Mouse (Mus musculus): ENCODE results near the gene Htr1a. TPM values are rescaled to one million over a fixed set of nuclear protein-coding genes. Genes with fewer than 3 reads are reported as not detected.

Gene Htr1a
- not detected for polyA plus RNA-seq (2017; shearing (Covaris generic))

DNA sequence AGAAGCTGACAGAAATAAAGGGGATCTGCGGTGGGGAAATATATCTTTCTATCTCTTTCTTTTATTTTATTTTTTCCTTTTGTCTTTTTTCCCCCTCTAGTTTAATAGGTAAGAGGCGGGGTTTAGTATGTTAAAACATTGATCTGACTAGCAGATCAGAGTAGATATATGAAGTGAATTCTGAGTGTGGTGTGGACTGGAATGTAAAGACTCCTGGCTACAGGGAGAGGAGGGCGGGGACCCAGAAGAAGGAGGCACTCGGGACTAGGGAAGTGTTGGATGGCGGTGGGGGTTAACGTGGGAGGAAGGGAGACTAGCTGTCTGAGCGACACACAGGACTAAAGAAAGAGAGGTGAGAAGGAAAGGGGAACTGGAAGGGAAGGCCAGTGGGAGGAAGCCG, at the start of gene Htr1a:
Htr1a (plus strand) TSS at position 301 of the 400 bp plus-strand sequence.
- ATAC-seq, result no peak

DNA sequence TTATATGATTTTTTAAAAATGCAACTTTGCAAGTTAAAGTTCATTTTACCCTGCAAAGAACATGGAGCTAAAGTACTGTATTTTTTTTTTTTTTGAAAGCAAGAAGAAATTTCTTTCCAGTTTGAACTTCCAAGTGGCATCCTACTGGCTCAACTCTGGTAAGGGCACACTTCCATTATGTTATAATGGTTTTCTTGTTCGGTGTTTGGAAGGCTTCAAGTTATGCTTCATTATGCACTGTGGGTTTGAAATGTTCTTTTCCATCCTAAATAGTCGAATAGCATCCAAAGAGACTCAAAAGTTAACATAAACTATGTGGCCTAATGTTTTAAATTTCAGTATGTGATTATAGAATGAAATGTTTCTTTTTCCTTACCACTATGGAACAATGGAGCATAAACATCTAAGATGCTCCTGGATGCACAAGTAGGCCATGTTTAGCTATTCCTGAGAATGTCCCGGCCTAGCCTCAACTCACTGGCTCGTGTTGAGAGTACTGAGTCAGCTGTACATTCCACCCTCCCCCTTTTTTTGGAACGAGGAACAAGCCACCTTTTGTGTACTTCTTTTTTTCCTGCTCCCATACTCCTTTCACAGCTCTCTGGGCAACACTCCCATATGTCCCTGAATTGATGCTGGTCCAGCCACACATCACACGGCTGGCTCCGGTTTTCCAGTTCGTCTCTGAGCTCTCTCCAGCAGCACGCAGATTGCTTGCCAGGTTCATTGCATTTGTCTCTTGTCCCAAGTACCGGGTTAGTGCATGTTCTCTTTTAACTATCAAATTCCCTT, 31.7 kb upstream of the Htr1a start:
- no peak for ATAC-seq

DNA sequence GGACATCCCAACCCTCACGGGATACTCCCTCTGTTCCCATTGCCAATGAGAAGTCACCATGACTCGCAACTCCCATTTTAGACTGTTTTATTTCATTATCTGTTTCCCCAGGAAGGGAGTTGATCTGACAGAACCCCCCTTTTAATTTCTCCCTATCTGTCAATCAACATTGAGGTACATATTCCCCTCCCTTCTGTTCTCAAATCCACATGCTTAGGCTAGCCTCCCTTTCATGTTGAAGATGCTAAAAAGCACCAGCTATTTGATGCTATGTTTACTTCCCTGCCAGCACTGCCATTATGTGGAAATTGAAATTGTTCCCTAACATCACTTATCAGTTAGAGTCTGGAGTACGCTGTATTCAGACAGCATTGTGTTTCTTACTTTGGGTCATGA, 31.1 kb upstream of the Htr1a start:
- ATAC-seq, result no peak

DNA sequence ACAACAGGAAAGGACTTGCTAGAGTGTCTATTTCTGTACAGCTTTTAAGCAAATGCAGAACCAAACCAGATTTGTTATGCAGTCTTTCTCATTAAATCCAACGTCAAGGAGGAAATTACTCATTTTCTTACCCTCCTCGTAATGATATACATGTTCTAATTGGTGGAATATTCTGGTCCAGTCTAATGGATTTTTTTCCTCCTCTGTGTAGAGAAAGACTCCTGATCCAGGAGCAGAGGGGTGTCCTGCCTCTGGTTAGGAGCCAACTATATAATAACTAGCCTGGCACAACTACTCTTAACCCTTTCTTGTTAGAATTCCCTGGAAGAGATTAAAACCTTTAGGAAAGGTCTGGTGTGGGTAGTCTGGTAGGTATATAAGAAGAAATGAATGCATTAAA, 10.3 kb upstream of the Htr1a start:
- ATAC-seq, result no peak

DNA sequence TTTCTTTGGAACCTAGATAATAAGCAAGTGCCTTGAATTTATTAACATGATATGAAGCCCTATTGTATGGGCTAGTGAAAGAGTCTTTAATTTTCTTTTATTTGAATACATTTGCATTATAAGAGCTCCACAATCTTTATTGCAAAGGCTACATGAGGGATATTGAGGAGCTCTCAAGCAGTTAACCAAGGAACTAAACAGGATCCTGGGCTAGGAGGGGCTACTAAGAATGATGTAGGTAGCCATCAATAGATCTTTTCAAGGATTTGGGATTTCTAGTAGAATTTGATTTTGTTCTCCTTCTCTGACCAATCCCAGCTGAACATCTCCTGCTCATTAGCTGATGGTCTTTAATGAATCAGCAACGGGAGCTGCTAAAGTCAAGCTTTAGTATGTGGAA, 9.8 kb upstream of the Htr1a start:
- ATAC-seq, result no peak

DNA sequence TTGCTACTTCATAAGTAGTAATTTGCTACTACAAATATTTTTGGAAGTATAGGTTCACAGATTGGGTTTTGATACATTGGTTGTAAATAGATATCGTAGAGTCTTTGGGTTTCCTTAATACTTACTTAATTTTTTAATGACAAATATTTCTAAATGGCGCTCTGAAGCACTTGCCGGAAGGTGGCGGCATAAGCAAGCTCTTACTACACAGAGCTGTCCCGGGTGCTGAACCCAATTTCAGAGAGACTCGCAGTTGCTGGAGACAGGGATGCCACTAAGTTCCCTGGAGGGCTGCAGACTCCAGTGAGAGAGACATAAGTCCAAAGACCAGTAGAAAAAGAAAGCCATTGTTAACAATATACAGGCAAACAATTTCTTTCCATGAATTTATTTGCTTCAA, 863 bp upstream of the Htr1a start:
- ATAC-seq, result no peak

DNA sequence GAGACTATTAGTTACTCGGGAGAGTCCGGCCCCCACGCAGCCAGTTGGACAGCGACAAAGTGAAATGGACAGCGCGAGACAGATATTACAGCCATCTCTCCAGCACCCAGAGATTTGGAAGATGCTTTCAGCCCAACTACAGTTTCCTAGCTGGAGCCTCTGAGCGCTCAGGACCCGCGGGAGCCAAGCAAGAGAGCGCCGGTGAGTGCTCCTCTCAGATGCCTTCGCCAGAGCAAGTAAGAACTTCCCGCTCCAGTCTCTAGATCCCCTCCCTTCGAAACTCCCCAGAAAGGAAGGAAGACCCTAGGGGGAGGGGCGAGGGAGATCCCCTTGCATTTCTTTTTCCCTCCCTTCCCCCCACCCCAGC, 415 bp downstream of the Htr1a start:
- no peak for ATAC-seq

DNA sequence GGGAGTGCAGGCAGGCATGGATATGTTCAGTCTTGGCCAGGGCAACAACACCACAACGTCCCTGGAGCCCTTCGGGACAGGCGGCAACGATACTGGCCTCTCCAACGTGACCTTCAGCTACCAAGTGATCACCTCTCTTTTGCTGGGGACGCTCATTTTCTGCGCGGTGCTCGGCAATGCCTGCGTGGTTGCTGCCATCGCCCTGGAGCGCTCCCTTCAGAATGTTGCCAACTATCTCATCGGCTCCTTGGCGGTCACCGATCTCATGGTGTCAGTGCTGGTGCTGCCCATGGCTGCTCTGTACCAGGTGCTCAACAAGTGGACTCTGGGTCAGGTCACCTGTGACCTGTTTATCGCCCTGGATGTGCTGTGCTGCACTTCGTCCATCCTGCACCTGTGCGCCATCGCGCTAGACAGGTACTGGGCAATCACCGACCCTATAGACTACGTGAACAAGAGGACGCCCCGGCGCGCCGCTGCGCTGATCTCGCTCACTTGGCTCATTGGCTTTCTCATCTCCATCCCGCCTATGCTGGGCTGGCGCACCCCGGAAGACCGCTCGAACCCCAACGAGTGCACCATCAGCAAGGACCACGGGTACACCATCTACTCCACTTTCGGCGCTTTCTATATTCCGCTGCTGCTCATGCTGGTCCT, 927 bp downstream of the Htr1a start:
- ATAC-seq, result no peak

DNA sequence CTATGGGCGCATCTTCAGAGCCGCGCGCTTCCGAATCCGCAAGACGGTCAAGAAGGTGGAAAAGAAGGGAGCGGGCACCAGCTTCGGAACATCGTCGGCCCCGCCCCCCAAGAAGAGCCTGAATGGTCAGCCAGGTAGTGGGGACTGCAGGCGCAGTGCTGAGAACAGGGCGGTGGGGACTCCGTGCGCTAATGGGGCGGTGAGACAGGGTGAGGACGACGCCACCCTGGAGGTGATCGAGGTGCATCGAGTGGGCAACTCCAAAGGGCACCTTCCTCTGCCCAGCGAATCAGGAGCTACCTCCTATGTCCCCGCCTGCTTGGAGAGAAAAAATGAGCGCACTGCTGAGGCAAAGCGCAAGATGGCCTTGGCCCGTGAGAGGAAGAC, 1.4 kb downstream of the Htr1a start:
- no peak for ATAC-seq

DNA sequence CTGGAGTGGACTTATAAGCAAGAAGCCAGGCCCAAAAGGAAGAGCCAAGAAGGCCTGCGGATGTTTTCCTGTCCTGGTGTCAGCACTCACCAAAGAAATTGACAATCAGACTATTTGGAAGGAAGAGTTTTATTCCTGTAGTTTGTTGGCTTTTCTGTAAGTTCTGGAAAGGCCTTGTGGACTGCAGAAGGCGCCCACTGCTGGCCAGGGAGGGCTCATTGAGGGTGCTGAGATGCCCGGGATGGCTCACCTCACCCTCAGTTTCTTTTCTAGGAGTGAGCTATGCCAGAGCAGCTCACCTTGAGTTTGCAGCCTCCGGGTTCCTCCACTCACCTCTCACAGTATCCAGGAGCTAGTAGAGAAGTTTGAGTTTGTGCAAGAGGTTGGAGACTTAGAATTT, 2.8 kb downstream of the Htr1a start:
- ATAC-seq, result no peak

DNA sequence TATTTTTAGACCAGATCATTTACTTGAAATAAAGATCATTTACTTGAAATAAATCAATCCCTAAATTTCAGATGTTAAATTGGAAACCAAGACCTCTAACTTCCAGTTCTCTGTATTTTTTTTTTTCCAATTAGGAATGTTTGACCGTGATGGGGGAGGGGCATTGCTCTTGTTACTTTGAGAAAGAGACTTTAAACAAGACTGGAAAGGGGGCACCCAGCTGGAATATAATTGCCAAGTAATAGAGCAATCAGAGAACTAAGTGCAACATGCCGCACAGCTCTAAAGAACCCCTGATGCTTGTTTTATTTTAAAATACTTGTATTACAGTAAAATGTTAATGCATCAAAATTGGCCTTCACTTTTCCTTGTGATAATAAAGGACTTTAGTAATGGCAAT, 4.3 kb downstream of the Htr1a start:
- ATAC-seq, result no peak

DNA sequence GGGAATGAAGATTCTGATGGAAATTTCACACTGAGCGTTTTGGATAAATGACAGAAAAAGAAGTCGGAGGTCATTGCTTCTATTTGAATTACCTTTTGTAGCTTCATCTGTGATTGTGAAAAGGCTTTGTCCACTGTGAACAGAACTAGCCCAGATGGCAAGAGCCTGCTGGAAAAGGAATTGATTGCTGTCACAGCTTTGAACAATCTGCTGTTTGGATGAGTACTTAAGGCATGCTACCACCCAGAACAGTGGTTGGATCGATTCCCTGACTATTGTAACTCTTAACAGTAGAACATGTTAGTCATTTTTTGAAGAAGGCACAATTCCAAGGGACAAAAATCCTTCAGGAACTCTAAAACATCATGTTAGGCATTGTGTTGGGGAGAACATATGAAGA, 8.1 kb downstream of the Htr1a start:
- ATAC-seq, result no peak

Other genes with a start within 250 kb of the Htr1a start
- not detected for gene Rnf180, start 148.8 kb upstream of the Htr1a start, polyA plus RNA-seq (2017; shearing (Covaris generic))

All from inflammation-experienced regulatory T-cells, adult 6 months (primary cell).